ENCODE assay signal across 9 mouse cellular contexts in the genomic region with DNA sequence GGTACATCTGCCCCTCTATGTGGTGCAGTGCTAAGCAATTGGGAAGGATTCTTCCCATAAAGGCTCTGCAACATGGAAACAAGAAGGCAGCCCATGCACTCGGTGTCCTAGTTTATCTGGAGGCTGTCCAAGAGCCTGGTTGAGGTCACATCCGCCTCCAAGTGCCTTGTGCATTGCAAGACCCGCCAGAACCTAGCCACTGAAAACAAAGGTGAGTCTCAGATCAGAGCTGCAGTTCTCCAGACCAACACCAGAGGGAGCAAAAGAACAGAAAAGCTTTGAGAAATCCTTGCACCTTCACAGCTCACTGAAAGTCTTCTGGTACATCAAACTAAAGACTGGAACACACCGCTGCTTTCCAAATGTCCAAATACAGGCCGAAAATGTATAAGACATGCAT. TPM values are rescaled to one million over a fixed set of nuclear protein-coding genes. Genes with fewer than 3 reads are reported as not detected.
DNase-seq lines count a peak whose midpoint lies in the region; ATAC-seq and TF ChIP-seq lines count a peak whose summit lies in the region.
"Had no signal": no experiment of that assay in that cellular context is flagged by ENCODE, and none has a peak within 500 bp of the region (broad histone marks: within the 10 kb centered on the region; RNA-seq: fewer than 3 reads in every experiment).

No protein-coding gene starts in this region.

- no peak overlapping the region for H3K4me3 ChIP-seq in intestine, postnatal 0 days (ENCODE audit: low read depth, low read length)
- H3K4me3 ChIP-seq in intestine, embryonic 15.5 days (replicated peaks), result no peak overlapping the region
- no peak overlapping the region for H3K4me3 ChIP-seq in forebrain, embryonic 12.5 days (replicated peaks)
- H3K4me3 ChIP-seq: embryonic facial prominence, embryonic 13.5 days had no signal

- no peak overlapping the region for H3K4me2 ChIP-seq in intestine, postnatal 0 days (replicated peaks; ENCODE audit: low read depth)
- H3K4me2 ChIP-seq in intestine, embryonic 15.5 days (replicated peaks), result no peak overlapping the region
- no peak overlapping the region for H3K4me2 ChIP-seq in forebrain, embryonic 12.5 days
- H3K4me2 ChIP-seq: embryonic facial prominence, embryonic 13.5 days had no signal

- H3K9ac ChIP-seq in intestine, postnatal 0 days (ENCODE audit: low read depth, low read length), result no peak overlapping the region
- H3K9ac ChIP-seq in intestine, embryonic 15.5 days, result no peak overlapping the region
- no peak overlapping the region for H3K9ac ChIP-seq in forebrain, embryonic 12.5 days
- H3K9ac ChIP-seq: embryonic facial prominence, embryonic 13.5 days had no signal

- no peak for ATAC-seq in intestine, postnatal 0 days
- no peak for ATAC-seq in intestine, embryonic 15.5 days
- ATAC-seq in forebrain, embryonic 12.5 days (ENCODE audit: low FRiP score), result peak; percentile 44; the same call in 1 of the 2 replicates

- H3K27me3 ChIP-seq in intestine, postnatal 0 days (replicated peaks; ENCODE audit: control insufficient read depth, insufficient read depth, low read length), result no peaks in the 10 kb centered on the region
- H3K27me3 ChIP-seq in intestine, embryonic 15.5 days (replicated peaks), result no peaks in the 10 kb centered on the region
- no peaks in the 10 kb centered on the region for H3K27me3 ChIP-seq in forebrain, embryonic 12.5 days

- H3K36me3 ChIP-seq in intestine, postnatal 0 days (ENCODE audit: control insufficient read depth, insufficient read depth), result no peaks in the 10 kb centered on the region
- no peaks in the 10 kb centered on the region for H3K36me3 ChIP-seq in intestine, embryonic 15.5 days
- no peaks in the 10 kb centered on the region for H3K36me3 ChIP-seq in forebrain, embryonic 12.5 days (replicated peaks)
- H3K36me3 ChIP-seq: embryonic facial prominence, embryonic 13.5 days had no signal

- no peak overlapping the region for H3K27ac ChIP-seq in intestine, postnatal 0 days (ENCODE audit: low read depth, low read length)
- H3K27ac ChIP-seq in intestine, embryonic 15.5 days, result no peak overlapping the region
- H3K27ac ChIP-seq in forebrain, embryonic 12.5 days, result no peak overlapping the region
- H3K27ac ChIP-seq: embryonic facial prominence, embryonic 13.5 days had no signal

- DNase-seq in brain, embryonic 18.5 days (ENCODE audit: low read depth, low spot score), result peak; percentile 42
- DNase-seq in hindlimb bud, embryonic 11.5 days (ENCODE audit: extremely low spot score, low read depth, low spot score), result peak; percentile 70
- DNase-seq in left cerebral cortex, postnatal 36 days (ENCODE audit: low spot score in 2 of 2), result peak; percentile 68 to 78
- peak; percentile 47 to 70 for DNase-seq in natural killer cell, adult 2 months (ENCODE audit: low spot score in 2 of 2)
- peak; percentile 18 to 35 for DNase-seq in thymus, adult 18-20 months

- no peaks in the 10 kb centered on the region for H3K4me1 ChIP-seq in intestine, postnatal 0 days (replicated peaks; ENCODE audit: control insufficient read depth, insufficient read depth, low read length)
- H3K4me1 ChIP-seq in intestine, embryonic 15.5 days (replicated peaks), result no peaks in the 10 kb centered on the region
- no peaks in the 10 kb centered on the region for H3K4me1 ChIP-seq in forebrain, embryonic 12.5 days
- H3K4me1 ChIP-seq: embryonic facial prominence, embryonic 13.5 days had no signal

- H3K9me3 ChIP-seq in intestine, postnatal 0 days (ENCODE audit: control insufficient read depth), result no peaks in the 10 kb centered on the region
- H3K9me3 ChIP-seq in intestine, embryonic 15.5 days, result no peaks in the 10 kb centered on the region
- no peaks in the 10 kb centered on the region for H3K9me3 ChIP-seq in forebrain, embryonic 12.5 days
- H3K9me3 ChIP-seq: embryonic facial prominence, embryonic 13.5 days had no signal

- WGBS in intestine, postnatal 0 days, result 11% methylated on average over 5 of the region's 5 CpGs
- WGBS in intestine, embryonic 15.5 days, result 16% methylated on average over 5 of the region's 5 CpGs
- WGBS in forebrain, embryonic 12.5 days, result 26% methylated on average over 5 of the region's 5 CpGs

- TF ChIP-seq CTCF in intestine, postnatal 0 days (IDR thresholded peaks at IDR 0.05; ENCODE audit: low read depth), result peak; percentile 87

- intact Hi-C loops in left cerebral cortex, postnatal 36 days (cut with DNase I), result loop anchor here (1.0 to 5.0 kb wide), 3 partner anchors 68 to 169 kb away; no protein-coding TSS in a partner anchor

RNA-seq across cellular contexts. Expression of a gene that starts 11.7 kb away (rescaled TPM):
- polyA plus RNA-seq in intestine, postnatal 0 days (2015; fragmentation: Nextera tagmentation; extraction: Ambion mirVana), result 1.1 and 1.2 TPM in 2 replicates
- 1.3 and 2.2 TPM in 2 replicates for polyA plus RNA-seq in intestine, embryonic 15.5 days (2015; fragmentation: Nextera tagmentation; extraction: Ambion mirVana)
- polyA plus RNA-seq in forebrain, embryonic 12.5 days (2016; fragmentation: Nextera tagmentation; extraction: Ambion mirVana), result 5.7 and 7.6 TPM in 2 replicates
- total RNA-seq in left cerebral cortex, postnatal 36 days (2021), result 10 to 100 TPM; 50.2 to 56.7 TPM

RNA-seq across cellular contexts. Expression of a gene that starts 24.5 kb away (rescaled TPM):
- 36.2 and 39.4 TPM in 2 replicates for polyA plus RNA-seq in intestine, postnatal 0 days (2015; fragmentation: Nextera tagmentation; extraction: Ambion mirVana)
- polyA plus RNA-seq in intestine, embryonic 15.5 days (2015; fragmentation: Nextera tagmentation; extraction: Ambion mirVana), result 67.4 and 67.7 TPM in 2 replicates
- 66.5 and 67.5 TPM in 2 replicates for polyA plus RNA-seq in forebrain, embryonic 12.5 days (2016; fragmentation: Nextera tagmentation; extraction: Ambion mirVana)
- total RNA-seq in left cerebral cortex, postnatal 36 days (2021), result 10 to 100 TPM; 26.5 to 30.6 TPM

RNA-seq across cellular contexts. Expression of a gene that starts 51.0 kb away (rescaled TPM):
- polyA plus RNA-seq in intestine, postnatal 0 days (2015; fragmentation: Nextera tagmentation; extraction: Ambion mirVana), result 0.07 TPM in 1 of 2 replicates, not detected in the other
- polyA plus RNA-seq in intestine, embryonic 15.5 days (2015; fragmentation: Nextera tagmentation; extraction: Ambion mirVana), result 0.06 and 0.10 TPM in 2 replicates
- polyA plus RNA-seq in forebrain, embryonic 12.5 days (2016; fragmentation: Nextera tagmentation; extraction: Ambion mirVana), result 0.36 and 0.43 TPM in 2 replicates
- under 1 TPM; 0.27 to 0.70 TPM for total RNA-seq in left cerebral cortex, postnatal 36 days (2021)
